Mouse (Mus musculus): Measurements from ENCODE around the gene H2-Eb2.
A peak's percentile ranks its signal among the peaks of the same experiment; 100 is the strongest.
"Not testable (repeated sequence)": the region's sequence is repeated elsewhere in the genome, so short reads cannot be mapped to it uniquely, and the experiment has no call there.

H2-Eb2 gene

DNA sequence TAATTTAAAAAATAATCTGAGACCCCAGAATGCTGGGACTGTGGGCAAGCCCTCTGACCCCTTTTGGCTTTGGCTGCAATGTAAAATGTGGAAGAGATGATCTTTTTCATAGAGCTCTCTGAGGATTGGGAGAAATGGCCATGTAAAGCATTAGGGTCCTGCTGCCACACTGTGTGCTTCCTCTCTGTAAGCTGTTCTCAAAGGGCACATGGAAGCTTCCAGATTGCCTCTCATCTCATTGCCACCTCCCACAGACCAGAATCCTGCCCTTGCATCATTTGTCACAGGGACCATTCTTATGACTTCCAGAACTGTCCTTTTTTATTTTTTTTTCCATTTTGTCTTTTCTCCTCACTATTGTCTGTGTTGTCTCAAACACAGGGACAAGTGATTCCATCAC, 18.2 kb upstream of the H2-Eb2 start:
- DNase-seq, result no peak

GRCm38 (mm10) chr17:34308161-34308560, 17.3 kb upstream of the H2-Eb2 start:
- no peak for DNase-seq

DNA sequence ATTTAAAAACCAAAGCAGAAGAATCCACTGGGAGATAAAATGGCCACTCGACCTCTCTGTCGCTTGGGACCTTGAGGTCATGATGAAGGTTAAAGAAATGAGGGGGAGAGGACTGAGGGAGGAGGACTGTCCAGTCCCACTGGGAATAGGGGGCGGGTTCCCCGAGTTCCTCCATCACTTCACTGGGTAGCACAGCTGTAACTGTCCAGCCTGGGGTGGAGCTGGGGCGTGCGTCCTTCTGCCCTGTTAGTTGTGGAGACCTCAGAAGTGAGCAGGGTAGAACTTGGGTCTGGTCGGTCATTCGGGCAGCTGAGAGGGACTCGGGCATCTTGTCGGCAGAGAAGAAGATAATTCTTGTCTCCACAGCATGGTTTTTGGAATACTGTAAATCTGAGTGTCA, 16.2 kb upstream of the H2-Eb2 start:
- DNase-seq, result peak; percentile 12

DNA sequence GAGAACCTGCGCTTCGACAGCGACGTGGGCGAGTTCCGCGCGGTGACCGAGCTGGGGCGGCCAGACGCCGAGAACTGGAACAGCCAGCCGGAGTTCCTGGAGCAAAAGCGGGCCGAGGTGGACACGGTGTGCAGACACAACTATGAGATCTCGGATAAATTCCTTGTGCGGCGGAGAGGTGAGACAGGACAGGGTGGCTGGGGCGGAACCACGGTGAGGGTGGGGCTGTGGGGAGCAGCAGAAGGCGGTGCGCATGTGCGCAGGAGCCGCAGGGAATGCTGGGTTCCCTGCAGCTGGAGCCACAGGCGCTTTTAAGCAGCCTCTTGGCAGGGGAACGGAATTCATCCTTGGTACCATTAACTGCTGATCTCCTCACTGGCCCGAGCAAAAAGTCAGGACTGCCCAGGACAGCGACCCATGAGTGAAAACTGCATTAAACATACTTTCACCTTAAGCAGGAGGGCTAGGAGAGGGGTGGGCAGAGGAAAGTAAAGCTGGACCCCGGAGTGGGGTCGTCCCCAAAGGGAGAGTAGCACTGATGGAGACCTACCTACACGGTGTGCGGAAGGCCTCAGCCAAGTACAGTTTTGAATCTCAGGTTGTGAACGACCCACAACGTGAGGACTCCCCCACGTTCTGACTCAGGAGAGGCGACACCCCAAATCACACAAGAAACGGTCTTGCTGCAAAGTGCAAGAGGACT, 15.6 kb upstream of the H2-Eb2 start:
- peak; percentile 76 for DNase-seq

DNA sequence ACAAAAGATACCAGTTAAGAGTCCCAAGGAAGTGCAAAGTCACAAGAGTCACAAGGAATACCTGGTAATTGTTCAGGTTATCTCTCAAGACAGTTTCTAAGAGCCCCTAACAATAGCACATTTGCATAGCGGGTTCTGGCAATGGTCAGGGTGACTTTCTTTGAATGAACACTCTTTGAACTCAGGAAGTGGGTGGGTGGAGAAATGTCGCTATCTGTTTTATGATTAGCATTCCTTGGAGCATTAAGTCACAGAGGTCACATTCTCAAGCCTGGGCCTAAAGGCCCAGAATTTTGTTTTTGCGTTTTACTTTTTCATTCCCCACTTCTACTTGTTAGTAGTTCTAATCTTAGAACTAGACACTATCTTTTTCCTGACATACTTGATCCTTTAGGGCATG, 14.9 kb upstream of the H2-Eb2 start:
- DNase-seq, result not testable (repeated sequence)

DNA sequence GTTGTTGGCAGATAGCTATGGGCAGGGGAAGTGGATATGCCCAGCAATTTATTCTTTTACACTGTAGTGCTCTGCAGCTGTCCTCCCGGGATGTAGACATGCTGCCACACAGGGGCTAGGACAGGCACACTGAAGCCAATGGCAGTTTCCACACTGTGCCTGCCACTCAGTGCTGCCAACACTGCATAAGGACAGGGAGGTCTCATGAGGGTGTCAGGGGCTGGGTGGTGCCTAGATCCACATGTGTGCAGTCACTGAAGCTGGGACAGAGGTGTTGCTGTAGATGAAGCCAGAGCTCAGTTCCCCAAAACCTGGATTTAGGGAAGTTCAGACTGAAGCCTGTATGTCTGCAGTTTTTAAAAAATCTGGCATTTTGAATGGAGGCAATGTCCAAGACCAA, 13.3 kb upstream of the H2-Eb2 start:
- no peak for DNase-seq

DNA sequence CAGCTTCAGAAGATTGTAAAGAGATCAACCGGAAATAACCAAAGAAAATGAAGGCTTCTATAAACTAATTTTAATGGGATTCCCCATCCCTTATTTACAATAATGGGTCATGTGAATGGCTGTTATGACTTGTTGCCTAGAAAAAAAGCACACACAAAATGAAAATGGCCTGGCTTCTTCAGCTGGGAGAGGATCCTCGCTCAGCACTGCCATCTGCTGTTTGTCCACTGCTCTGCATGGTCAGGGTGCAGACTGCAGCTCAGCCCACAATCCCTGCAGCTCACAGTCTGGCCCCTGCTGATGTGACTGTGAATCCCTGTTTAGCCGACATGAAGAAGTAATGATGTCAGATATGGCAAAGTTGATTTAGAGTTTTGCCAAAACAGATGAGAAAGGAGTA, 12.1 kb upstream of the H2-Eb2 start:
- DNase-seq, result peak; percentile 82

GRCm38 (mm10) chr17:34314286-34314685, 11.2 kb upstream of the H2-Eb2 start:
- no peak for DNase-seq

DNA sequence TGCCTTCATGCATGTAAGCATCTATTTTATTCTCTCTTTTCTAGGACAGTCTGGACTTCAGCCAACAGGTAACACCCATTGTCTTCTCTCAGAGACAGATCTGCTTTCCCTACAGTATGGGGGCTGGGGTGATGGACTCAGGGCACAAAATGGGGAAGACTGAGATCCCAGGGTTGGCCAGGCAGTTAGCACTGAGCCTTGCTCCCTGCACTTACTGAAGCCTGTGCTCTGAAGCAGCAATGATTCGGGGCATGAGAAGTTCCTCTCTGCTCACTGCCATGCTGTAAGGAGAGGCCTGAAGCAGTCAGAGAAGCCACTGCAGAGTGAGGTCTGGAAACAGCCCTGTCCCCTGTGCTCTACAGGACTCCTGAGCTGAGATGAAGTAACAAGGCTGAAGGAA, 10.0 kb upstream of the H2-Eb2 start:
- DNase-seq, result no peak

GRCm38 (mm10) chr17:34316697-34317096, 8.8 kb upstream of the H2-Eb2 start:
- no peak for DNase-seq

DNA sequence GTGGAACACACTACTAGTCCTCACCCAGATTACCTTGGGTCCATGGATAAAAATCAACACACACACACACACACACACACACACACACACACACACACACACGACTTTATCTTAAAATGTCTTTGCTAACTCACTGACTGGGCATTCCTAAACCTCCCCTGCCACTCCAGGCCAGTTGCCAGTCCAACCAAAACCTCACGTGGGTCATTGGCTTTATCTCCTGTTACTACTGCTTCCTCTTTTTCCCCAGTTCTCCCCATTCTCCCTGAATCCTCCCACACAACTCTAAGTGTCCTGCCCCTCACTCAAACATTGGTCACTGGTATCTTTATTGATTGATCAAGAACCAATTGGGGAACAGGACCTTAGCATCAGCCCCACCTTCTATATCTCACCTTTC, 8.2 kb upstream of the H2-Eb2 start:
- DNase-seq, result no peak

GRCm38 (mm10) chr17:34326373-34326772, 908 bp downstream of the H2-Eb2 start:
- no peak for DNase-seq

- no peak for DNase-seq
Measured at GRCm38 (mm10) chr17:34329807-34330206, 4.3 kb downstream of the H2-Eb2 start.

DNA sequence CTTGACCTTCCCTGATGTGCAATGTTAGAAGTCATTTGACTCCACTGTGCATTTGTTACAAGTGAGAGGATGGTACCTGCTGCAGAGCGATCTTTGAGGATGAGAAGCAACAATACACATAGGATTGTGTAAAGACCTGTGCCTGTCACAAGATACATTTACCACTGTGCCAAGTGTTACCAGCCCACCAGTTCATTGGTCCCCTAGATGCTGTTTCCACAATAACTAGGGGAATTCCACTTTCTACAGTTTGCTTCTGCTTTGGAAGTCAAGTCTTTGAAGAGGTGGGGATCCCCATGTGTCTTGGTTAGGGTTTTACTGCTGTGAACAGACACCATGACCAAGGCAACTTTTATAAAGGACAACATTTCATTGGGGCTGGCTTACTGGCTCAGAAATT, 5.7 kb downstream of the H2-Eb2 start:
- no peak for DNase-seq

GRCm38 (mm10) chr17:34340619-34341402, 15.3 kb downstream of the H2-Eb2 start:
- no peak for DNase-seq

- no peak for DNase-seq
Measured at GRCm38 (mm10) chr17:34344882-34345281, 19.4 kb downstream of the H2-Eb2 start.

DNA sequence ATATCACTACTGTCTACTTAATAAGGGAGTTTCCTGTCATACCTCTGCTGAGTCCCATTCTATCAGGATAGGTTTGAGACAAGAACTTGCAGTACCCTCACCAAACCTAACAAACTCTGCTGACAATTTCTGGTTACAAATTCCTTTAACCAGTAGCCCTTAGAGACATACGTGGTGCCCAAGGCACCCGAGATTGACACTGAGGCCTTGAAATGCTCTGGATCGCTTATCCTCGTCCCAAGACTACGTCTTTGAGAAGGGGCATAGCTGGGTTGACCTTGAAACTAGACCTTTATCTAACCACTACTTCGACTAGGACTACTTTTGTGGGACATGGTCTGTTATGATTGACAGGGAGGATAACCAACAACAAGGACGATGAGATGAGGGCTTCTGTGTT, 20.0 kb downstream of the H2-Eb2 start:
- DNase-seq, result no peak

GRCm38 (mm10) chr17:34346041-34346440, 20.6 kb downstream of the H2-Eb2 start:
- no peak for DNase-seq

DNA sequence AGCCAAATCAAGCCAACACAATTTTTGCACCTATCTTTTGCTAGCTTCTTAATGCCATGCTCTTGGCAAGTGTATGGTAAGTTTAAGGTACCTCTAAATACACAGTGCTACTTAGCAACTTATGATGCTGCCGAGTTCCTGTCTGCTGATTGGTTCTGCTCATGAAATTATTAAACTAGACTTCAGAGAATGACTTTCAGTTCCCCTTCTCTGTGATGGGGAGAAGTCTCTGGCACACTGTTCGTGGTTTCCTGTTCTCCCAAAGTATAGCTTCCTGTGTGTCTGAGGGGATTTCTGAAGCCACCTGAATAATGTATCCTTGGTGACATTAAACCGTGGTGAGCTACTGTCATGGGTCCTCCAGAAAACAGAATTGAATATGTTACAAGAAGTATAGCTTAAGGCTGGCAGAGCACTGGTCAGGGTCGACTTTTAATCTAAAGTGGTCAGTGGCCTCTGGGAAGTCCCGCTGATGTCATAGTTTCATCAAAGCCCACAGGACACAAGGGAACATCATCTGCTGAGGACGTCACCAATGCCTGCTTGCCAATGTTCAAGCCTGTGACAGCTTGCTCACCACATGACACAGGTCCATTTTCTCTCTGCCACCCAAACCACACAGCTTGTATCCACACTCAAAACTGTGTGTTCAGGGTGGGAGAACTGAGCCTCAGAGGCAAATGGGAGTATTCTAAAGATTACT, 22.3 kb downstream of the H2-Eb2 start:
- no peak for DNase-seq

- peak; percentile 83 for DNase-seq
Measured at GRCm38 (mm10) chr17:34349429-34349828, 24.0 kb downstream of the H2-Eb2 start.

DNA sequence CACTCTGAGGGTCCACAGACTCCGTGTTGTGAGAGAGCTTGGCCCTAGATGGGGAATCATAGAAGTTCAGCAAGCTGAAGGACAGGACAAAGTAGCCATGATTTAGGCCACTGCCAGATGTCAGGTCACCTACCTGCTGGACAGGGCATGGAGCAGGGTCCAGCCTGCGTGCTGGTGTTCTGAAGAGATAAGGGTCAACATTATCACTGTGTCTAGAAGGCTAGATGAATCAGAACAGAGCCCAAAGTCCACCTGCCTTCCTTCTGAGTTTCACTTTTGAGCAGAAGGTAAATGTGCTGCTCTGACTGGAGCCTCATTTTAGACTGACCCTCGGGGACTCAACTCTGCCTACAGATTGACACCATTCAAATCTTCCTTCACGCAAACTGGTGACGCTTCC, 29.1 kb downstream of the H2-Eb2 start, which contains the start of gene Btnl2:
Btnl2 (plus strand) TSS at position 284 of the 400 bp plus-strand sequence.
- no peak for DNase-seq

GRCm38 (mm10) chr17:34354940-34355339, 29.5 kb downstream of the H2-Eb2 start:
- no peak for DNase-seq

DNA sequence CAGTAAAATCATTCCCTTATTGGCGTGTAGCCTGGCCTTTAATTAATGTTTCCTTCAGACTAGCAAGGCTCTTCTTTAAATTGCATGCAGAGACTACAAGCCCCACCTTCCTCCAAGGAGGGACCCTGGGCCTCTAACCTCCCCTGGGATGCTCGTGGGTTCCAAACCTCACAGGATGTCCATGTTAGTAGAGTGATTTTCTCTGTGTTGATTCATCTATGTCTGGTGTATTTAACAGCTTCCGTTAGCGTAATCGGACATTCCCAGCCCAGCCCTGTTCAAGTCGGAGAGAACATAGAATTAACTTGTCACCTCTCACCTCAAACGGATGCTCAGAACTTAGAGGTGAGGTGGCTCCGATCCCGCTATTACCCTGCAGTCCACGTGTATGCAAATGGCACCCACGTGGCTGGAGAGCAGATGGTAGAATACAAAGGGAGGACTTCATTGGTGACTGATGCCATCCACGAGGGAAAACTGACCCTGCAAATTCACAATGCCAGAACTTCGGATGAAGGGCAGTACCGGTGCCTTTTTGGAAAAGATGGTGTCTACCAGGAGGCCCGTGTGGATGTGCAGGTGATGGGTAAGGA, 37.6 kb downstream of the H2-Eb2 start:
- DNase-seq, result no peak
